Mouse (Mus musculus) spleen, postnatal 14 days (tissue): ENCODE measurements around the gene Olfr69.
"Not testable (repeated sequence)": the region's sequence is repeated elsewhere in the genome, so short reads cannot be mapped to it uniquely, and the experiment has no call there.

Experiments used
- DNase-seq, 2 experiments: peaks; one replicate each; pipeline ENCODE4 v3.0.0; 2021 to 2022; ENCODE audit warnings: low spot score in 2 of 2

Gene Olfr69

DNA sequence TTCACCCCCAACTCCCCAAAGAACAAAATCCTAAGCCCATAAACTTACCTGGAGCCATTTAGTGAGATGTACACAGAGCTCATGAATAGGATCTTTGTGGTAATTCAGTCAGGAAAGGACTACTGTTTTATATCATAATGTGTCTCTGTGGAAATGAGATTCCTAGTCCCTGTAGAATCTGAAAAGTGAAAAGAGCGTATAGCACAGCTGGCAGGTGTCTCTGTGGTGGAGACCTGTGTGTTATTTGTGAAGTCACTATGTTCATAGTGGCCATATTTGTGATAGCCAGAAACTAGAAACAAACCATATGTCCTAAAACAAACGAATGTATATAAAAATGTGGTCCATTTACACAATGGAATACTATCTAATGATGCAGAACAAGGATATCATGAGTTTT is at the start of gene Olfr69:
Gene Olfr69, minus strand, starts transcription at position 101 of the 400 bp plus-strand sequence.
- no peak for DNase-seq

- not testable (repeated sequence) for DNase-seq
Measured at GRCm38 (mm10) chr7:103815085-103815484, 43.7 kb upstream of the Olfr69 start.

DNA sequence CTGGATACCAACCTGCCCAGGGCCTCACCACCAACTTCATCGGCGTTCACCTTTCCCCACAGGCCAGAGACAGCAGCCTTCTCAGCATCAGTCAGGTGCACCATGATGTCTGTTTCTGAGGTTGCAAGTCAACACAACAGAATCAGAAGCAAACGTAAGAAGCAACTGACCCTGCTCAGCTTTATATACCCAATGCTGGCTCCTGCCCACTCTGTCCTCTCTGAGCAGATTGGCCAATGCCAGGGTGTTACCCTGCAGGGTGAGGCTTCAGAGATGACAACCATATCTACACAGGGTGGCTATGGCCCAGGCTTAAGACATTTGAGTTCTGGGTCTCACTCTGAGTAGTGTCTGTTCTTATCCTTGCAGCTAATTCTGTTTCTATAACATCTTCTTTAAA is 42.4 kb upstream of the Olfr69 start, which contains the start of gene Hbb-bt:
Gene Hbb-bt, minus strand, starts transcription at position 231 of the 400 bp plus-strand sequence.
- DNase-seq = peak; percentile 65 to 69

DNA sequence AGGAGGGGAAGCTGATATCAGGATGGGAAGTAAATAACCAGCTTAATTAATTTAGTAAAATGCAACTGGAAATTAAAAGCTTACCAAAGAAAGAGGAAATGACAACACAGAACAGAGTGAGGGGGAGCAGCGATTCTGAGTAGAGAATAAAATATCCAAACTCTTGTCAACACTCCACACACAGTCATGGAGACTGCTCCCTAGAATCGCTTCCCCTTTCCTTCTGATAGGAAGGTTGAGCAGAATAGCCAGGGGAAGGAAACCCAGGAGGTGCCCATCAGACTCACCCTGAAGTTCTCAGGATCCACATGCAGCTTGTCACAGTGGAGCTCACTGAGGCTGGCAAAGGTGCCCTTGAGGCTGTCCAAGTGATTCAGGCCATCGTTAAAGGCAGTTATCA is 41.8 kb upstream of the Olfr69 start:
- DNase-seq = not testable (repeated sequence)

GRCm38 (mm10) chr7:103812174-103812573 is 40.8 kb upstream of the Olfr69 start:
- DNase-seq = no peak

DNA sequence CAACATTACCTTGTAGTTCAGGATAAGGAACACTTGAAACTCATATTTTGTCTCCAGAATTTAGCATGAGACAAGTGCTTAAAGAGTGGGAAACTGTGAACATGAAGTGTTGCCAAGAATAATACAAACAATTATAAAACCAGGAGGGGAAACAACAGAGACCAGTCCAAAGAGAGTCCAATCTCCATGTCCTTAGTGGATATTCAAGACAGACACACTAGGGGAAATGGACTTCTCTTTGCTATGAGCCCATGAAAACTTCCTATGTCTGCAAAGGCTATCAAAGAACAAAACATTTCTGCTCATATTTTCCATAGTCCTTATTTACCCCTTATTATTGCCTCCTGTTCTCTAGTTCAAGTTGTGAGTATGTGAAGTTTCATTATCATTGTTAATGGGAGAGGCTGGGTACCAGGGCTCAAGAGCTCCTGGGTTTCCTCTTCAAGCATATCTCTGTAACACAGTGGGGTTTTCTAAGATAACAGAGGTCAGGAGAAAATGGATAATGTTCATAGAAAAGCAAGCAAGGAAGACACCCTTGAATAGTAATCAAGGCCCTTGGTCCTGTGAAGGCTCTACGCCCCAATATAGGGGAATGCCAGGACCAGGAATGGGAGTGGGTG is 39.9 kb upstream of the Olfr69 start:
- no peak for DNase-seq

- DNase-seq = no peak
Measured at GRCm38 (mm10) chr7:103810746-103811145, 39.4 kb upstream of the Olfr69 start.

DNA sequence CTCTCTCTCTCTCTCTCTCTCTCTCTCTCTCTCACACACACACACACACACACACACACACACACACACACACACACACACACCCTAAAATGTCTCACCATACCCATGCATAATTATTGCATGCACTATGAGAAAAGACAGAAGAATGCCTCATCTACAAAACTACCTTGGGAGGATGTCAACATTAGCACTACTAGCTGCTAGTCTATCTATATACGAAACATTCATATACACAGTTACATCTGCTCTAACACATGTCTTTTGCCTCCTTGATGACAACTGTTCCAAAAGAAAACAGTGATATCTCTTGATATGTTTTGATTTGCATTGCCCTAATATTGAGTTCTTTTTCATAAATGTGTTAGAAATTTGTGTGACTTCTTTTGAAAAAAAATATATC is 38.9 kb upstream of the Olfr69 start:
- DNase-seq = no peak

- no peak for DNase-seq
Measured at GRCm38 (mm10) chr7:103809801-103810155, 38.4 kb upstream of the Olfr69 start.

DNA sequence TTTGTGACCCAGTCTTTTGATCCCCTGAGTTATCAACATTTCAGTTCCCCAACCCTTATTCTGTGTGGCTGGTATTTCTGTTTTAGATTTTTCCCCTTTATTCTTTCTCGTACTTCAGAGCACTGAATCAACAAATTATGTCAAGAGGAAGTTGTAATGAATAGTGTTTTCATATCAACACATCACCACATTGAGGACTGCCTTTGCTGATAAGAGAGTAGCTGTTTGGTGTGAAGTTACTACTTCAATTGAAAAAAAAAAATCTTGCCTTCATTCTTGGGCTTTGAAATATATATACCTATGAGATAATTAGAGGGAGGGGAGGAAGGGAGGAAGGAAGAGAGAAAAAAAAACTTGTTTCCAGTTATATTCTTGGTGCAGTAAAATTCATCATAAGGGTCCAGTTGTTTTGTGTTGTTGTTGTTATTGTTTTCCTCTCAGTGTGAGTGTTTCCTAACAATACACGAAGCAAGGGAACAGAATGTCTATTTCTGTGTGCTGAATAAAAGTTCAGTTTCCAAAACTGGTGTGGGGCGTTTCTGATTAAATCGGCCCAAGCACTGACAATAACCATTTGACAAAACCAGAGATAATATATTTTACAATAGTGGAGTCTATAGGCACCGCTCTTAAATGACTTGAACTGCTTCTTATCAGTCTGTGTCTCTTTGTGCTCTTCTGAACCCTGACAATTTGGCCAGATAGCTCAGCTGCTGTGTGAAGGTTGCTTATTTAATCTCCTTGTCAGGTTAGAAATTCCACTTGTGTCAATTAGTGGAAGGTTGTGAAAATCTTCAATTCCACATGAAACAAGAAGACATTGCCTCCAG is 37.8 kb upstream of the Olfr69 start:
- DNase-seq = no peak

GRCm38 (mm10) chr7:103808120-103808519 is 36.7 kb upstream of the Olfr69 start:
- DNase-seq = not testable (repeated sequence)

DNA sequence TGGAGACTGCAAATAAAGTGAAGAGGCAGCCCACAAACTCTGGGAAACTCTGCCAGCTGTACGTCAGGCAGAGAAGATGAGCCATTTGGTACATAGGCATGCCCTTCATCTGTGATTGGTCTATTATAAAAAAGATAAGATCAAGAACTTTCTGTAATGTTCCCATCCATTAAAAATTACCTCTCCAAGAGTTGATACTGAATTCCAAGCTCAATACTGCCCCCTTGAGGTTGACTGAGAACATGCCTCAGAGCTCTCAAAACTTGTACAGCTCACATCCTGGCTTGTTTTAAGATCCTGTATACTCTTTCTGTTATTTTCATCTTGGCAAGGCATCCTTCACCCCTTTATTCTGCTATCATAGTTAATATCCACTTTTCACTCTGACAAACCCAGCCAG is 35.5 kb upstream of the Olfr69 start:
- no peak for DNase-seq

DNA sequence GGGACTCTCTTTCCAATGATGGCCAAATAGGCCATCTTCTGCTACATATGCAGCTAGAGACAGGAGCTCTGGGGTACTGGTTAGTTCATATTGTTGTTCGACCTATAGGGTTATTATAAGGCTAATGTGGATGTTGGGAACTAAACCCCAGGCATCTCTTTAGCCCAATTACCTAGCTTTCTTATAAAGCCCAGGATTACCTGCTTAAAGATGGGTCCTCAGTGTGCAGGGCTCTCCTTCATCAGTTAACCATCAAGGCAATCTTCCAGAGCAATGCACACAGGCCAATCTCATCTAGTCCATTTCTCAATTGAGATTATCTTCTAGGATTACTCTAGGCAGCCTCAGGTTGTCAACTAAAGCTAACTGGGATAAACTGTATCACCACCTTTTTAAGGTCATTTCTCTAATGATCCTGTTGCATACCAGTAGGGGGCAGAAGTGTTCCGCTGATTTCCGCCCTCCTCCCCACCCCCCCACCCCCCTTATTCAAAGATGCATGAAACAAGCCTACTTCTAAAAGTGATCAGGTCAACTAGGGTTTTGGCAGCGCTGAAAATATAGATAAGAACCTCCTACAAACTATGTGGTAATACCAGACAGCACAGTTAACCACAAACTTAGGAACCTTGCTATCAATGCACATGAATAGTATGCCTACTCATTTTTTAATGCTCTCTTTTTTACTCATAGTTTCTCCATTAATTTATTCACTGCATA is 21.4 kb upstream of the Olfr69 start:
- DNase-seq = no peak

DNA sequence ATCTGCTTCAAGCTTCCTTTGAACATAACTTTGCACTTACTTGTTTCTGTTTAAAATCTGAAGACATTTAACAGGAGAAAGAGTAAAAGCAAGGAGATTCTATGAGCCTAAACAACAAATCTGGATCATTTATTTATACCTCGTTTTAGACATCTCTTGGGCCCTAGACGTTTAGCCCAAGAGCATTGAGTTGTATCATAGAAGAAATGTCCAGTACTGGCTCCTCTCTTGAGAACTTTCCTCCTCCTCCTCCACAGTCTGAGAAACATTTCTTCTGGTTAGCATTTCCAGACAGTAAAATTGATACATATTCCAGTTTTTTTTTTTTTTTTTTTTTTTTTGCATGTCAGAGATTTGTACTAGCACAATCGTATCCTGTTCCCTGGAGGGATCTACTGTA is 20.3 kb upstream of the Olfr69 start, which contains the start of gene Olfr67:
Gene Olfr67, minus strand, starts transcription at position 101 of the 400 bp plus-strand sequence.
- no peak for DNase-seq

GRCm38 (mm10) chr7:103779598-103779997 is 8.2 kb upstream of the Olfr69 start, which contains the start of gene Olfr68:
TSS of gene Olfr68 (minus strand) at chr7:103779698.
- no peak for DNase-seq

DNA sequence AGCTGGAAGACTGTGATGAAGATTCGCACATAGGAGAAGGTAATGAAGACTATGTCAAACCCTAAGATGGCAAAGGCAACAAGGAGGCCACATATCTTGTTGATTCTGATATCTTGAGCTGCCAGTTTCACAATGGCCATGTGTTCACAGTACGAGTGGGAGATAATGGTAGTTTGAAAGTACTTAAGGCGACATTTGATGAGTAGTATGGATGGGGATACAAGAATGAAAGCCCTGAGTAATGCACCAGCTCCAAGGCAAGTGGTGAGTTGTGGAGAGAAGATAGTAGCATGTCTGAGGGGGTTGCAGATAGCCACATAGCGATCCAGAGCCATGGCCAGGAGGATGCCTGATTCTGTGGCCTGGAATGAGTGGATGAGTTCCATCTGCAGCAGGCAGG is 6.3 kb upstream of the Olfr69 start:
- DNase-seq = not testable (repeated sequence)

- not testable (repeated sequence) for DNase-seq
Measured at GRCm38 (mm10) chr7:103767687-103768086, 3.7 kb downstream of the Olfr69 start.

DNA sequence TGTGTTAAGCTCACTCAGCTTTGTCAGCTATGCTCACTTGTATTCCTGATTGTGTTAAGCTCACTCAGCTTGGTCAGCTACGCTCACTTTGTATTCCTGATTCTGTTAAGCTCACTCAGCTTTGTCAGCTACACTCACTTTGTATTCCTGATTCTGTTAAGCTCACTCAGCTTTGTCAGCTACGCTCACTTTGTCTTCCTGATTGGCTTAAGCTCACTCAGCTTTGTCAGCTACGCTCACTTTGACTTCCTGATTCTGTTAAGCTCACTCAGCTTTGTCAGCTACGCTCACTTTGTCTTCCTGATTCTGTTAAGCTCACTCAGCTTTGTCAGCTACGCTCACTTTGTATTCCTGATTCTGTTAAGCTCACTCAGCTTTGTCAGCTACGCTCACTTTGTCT is 9.2 kb downstream of the Olfr69 start:
- DNase-seq = not testable (repeated sequence)

GRCm38 (mm10) chr7:103757233-103757632 is 14.2 kb downstream of the Olfr69 start, which contains the start of gene Olfr630:
TSS of gene Olfr630 (minus strand) at chr7:103757333.
- DNase-seq = no peak

GRCm38 (mm10) chr7:103744843-103745242 is 26.6 kb downstream of the Olfr69 start, which contains the start of gene Olfr629:
TSS of gene Olfr629 (minus strand) at chr7:103744943.
- DNase-seq = no peak

GRCm38 (mm10) chr7:103730074-103730473 is 41.3 kb downstream of the Olfr69 start, which contains the start of gene Olfr628:
TSS of gene Olfr628 (plus strand) at chr7:103730374.
- DNase-seq = no peak

GRCm38 (mm10) chr7:103716398-103716797 is 55.0 kb downstream of the Olfr69 start:
- not testable (repeated sequence) for DNase-seq
